Mouse (Mus musculus) kidney, postnatal 0 days (tissue): ENCODE data around the gene Sdhd. TPM values are rescaled to one million over a fixed set of nuclear protein-coding genes. Genes with fewer than 3 reads are reported as not detected.
A peak's percentile ranks its signal among the peaks of the same experiment; 100 is the strongest.
"Not testable (repeated sequence)": the region's sequence is repeated elsewhere in the genome, so short reads cannot be mapped to it uniquely, and the experiment has no call there.

Experiments
- ATAC-seq: fragments of 200-750 bp; cut with Nextera tagmentation; replicated peaks from 2 replicates; pipeline ENCODE4 v1.8.0; 2017; ENCODE audit warnings: low read depth, moderate number of reproducible peaks, moderate TSS enrichment, moderate library complexity; ENCODE audit not compliant: low FRiP score
- DNase-seq: peaks from one replicate; pipeline ENCODE4 v3.0.0-alpha.2; 2016; ENCODE audit warnings: low spot score
- H3K27ac ChIP-seq: fragments of 300-500 bp; sonication (generic); 2 replicates; pipeline ENCODE4 v1.5.1; 2014; ENCODE audit warnings: mild to moderate bottlenecking
- H3K27me3 ChIP-seq: fragments of 300-500 bp; sonication (generic); 2 replicates; pipeline ENCODE4 v1.6.1; 2014; ENCODE audit warnings: low read length, mixed read lengths; ENCODE audit not compliant: insufficient read depth
- H3K36me3 ChIP-seq: fragments of 300-500 bp; sonication (generic); 2 replicates; pipeline ENCODE4 v1.6.1; 2014; ENCODE audit warnings: low read length, mixed read lengths; ENCODE audit not compliant: insufficient read depth
- H3K4me1 ChIP-seq: fragments of 300-500 bp; sonication (generic); replicated peaks from 2 replicates; pipeline ENCODE4 v1.6.1; 2014; ENCODE audit warnings: antibody characterized with exemption, low read length, mixed read lengths; ENCODE audit not compliant: insufficient read depth
- H3K4me2 ChIP-seq: fragments of 300-500 bp; sonication (generic); 2 replicates; pipeline ENCODE4 v1.6.1; 2014; ENCODE audit warnings: mild to moderate bottlenecking, low read length, moderate library complexity, mixed read lengths
- H3K4me3 ChIP-seq: fragments of 300-500 bp; sonication (generic); replicated peaks from 2 replicates; pipeline ENCODE4 v1.5.1; 2014; ENCODE audit warnings: low read depth, low read length
- H3K9ac ChIP-seq: fragments of 300-500 bp; sonication (generic); 2 replicates; pipeline ENCODE4 v1.6.1; 2014; ENCODE audit warnings: low read depth, low read length
- H3K9me3 ChIP-seq: fragments of 300-500 bp; sonication (generic); replicated peaks from 2 replicates; pipeline ENCODE4 v1.6.1; 2016; ENCODE audit warnings: low read length, inconsistent platforms, mixed read lengths
- CTCF ChIP-seq: IDR thresholded peaks from 2 replicates; pipeline ENCODE4 v1.5.1; 2016; ENCODE audit warnings: antibody characterized with exemption, low read depth, mild to moderate bottlenecking, moderate library complexity
- WGBS: fragments of 180-500 bp; shearing (Covaris S2); extraction: QIAGEN DNeasy Blood & Tissue Kit; methylation state at CpG from one replicate; pipeline ENCODE4 v1.1.7; 2014; 5-methylcytosine and 5-hydroxymethylcytosine counted together
- polyA plus RNA-seq: library from polyadenylated mRNA; unstranded; fragments of >200 nt; fragmentation: Nextera tagmentation; extraction: Ambion mirVana; gene quantifications from 2 replicates; pipeline ENCODE4 v1.2.1, GENCODE M21; 2015

Sdhd gene
- polyA plus RNA-seq: 599 and 602 TPM in 2 replicates

DNA sequence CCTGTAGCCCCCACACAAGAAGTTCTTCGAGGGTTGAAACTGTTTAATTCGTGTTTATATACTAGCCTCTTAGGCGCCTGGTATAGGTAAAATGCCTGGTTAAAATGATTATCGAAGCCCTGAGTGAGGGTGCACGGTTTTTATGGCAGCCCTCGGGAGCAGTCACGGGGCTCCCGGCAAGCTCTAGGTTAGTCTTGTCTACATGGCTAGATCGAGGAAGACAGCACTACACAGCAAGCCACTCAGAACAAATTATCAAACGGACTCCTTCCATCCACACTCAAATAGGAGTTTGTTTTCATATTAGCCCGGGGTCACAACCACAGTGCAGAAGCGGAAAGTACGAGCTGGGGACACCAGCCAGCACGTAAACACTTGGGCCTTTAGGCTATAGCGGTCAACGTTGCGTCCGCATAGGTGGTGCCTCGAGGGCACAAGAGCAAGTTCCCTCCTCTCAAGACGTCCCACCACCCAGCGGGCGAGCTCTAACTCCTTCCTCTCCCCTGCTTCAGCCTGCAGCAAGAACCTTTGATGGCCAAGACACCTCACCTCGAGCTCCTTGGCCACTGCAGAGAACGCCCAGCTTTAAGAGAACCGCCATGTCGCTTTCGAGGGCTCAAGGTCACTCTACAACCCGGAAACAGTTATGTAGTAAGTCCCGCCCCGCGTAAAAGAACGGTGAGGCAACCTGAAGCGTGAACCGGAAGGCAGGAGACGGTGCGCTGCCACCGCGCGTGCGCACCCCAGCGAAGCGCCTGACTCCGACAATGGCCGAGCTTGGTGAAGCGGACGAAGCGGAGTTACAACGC is at the start of gene Sdhd, which contains the start of gene Timm8b:
Gene Sdhd, minus strand, starts transcription at position 624 of the 809 bp plus-strand sequence.
Gene Timm8b, plus strand, starts transcription at position 722 of the 809 bp plus-strand sequence.
- ATAC-seq (peak; percentile 96), DNase-seq (peak; percentile 98)
- Histone ChIP-seq H3K27me3 (no peaks in the 10 kb centered on the region), H3K27ac (peak within 1 kb of the TSS; percentile 87), H3K4me3 (peak within 1 kb of the TSS; percentile 69), H3K9ac (peak within 1 kb of the TSS; percentile 74), H3K9me3 (no peaks in the 10 kb centered on the region), H3K4me2 (peak within 1 kb of the TSS; percentile 69), H3K4me1 (peaks cover 14% of the 10 kb centered on the region), H3K36me3 (peaks cover 14% of the 10 kb centered on the region)
- WGBS: under 1% methylated on average over 48 of the region's 48 CpGs
- TF ChIP-seq CTCF: no peak

DNA sequence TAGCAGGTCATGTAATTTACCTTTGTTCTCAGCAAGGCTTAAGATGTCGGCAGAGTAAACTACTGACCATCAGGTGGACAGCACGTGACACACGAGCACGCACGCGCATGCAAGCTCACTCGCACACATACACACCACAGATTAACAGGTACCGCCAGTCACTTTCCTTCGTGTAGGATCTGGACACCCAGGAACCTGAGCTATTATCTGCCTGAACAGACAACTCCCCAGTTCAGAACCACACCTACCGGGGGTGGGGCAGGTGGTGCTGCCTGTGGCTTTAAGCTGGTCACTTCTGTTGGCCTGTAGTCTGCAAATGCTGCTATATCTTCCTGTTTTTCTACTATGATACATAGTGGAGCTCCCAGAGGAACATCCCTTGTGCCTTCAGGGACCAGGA is 46.9 kb upstream of the Sdhd start:
- Histone ChIP-seq H3K9ac (no peak overlapping the region), H3K9me3 (no peaks in the 10 kb centered on the region), H3K27ac (no peak overlapping the region), H3K27me3 (no peaks in the 10 kb centered on the region), H3K4me2 (no peak overlapping the region), H3K36me3 (peaks cover 60% of the 10 kb centered on the region), H3K4me1 (no peaks in the 10 kb centered on the region), H3K4me3 (no peak overlapping the region)
- TF ChIP-seq CTCF: no peak
- ATAC-seq: no peak
- 96% methylated on average over 10 of the region's 10 CpGs for WGBS
- no peak for DNase-seq

- Histone ChIP-seq H3K9ac (no peak overlapping the region), H3K36me3 (peaks cover 71% of the 10 kb centered on the region), H3K4me3 (no peak overlapping the region), H3K27me3 (no peaks in the 10 kb centered on the region), H3K4me1 (no peaks in the 10 kb centered on the region), H3K4me2 (no peak overlapping the region), H3K27ac (no peak overlapping the region), H3K9me3 (no peaks in the 10 kb centered on the region)
- DNase-seq: no peak
- ATAC-seq: no peak
- 78% methylated on average over 10 of the region's 10 CpGs for WGBS
- no peak for TF ChIP-seq CTCF
These were observed 43.3 kb upstream of the Sdhd start for GRCm38 (mm10) chr9:50646826-50647370.

GRCm38 (mm10) chr9:50634270-50634669 is 30.7 kb upstream of the Sdhd start:
- DNase-seq: no peak
- Histone ChIP-seq H3K4me2 (no peak overlapping the region), H3K36me3 (peaks cover 20% of the 10 kb centered on the region; the same call in 1 of the 2 replicates), H3K9ac (no peak overlapping the region), H3K4me1 (no peaks in the 10 kb centered on the region), H3K9me3 (no peaks in the 10 kb centered on the region), H3K27me3 (no peaks in the 10 kb centered on the region), H3K27ac (no peak overlapping the region), H3K4me3 (no peak overlapping the region)
- 95% methylated on average over 11 of the region's 11 CpGs for WGBS
- no peak for ATAC-seq
- TF ChIP-seq CTCF: no peak

- H3K9ac ChIP-seq: no peak overlapping the region
- 0 out of 2 replicates have a peak, but pooled peaks cover 9% of the 10 kb centered on the region for H3K36me3 ChIP-seq
- DNase-seq: no peak
- H3K27me3 ChIP-seq: no peaks in the 10 kb centered on the region
- H3K4me3 ChIP-seq: no peak overlapping the region
- ATAC-seq: no peak
- peak; percentile 37 for TF ChIP-seq CTCF
- no peak overlapping the region for H3K27ac ChIP-seq
- H3K9me3 ChIP-seq: no peaks in the 10 kb centered on the region
- H3K4me1 ChIP-seq: no peaks in the 10 kb centered on the region
- 56% methylated on average over 2 of the region's 2 CpGs for WGBS
- no peak overlapping the region for H3K4me2 ChIP-seq
These were observed 29.4 kb upstream of the Sdhd start for GRCm38 (mm10) chr9:50633059-50633458.

DNA sequence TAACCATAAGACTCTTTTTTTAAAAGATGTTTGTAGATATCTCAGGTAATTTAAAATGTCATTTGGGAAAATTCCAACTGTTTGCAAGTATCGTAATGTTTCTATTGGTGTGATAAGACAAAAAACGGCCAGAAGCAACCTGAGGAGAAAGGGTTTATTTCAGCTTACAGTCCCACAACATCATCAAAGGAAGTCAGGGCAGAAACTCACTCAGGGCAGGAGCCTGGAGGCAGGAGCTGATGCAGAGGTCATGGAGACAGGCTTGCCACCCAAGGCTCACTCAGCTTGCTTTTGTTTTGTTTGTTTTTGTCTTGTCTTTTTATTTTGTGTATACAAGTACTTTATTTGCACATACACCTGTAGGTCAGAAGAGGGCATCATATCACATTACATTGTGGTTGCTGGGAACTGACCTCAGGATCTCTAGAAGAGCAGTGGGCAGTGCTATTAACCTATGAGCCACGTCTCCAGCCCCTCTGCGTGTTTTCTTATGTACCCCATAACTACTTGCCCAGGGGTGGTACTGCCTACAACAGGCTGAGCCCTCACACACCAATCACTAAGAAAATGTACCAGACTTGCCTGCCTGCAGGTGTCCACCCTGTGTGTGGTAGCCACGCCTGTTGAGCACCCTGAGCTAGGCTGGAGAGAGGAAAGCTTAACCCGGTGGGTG is 28.5 kb upstream of the Sdhd start:
- WGBS: 77% methylated on average over 6 of the region's 6 CpGs
- no peaks in the 10 kb centered on the region for H3K9me3 ChIP-seq
- H3K27me3 ChIP-seq: no peaks in the 10 kb centered on the region
- DNase-seq: no peak
- 0 out of 2 replicates have a peak, but pooled peaks have one; percentile 52 for ATAC-seq
- H3K4me3 ChIP-seq: no peak overlapping the region
- TF ChIP-seq CTCF: no peak
- no peaks in the 10 kb centered on the region for H3K4me1 ChIP-seq
- H3K27ac ChIP-seq: no peak overlapping the region
- H3K9ac ChIP-seq: no peak overlapping the region
- no peak overlapping the region for H3K4me2 ChIP-seq
- H3K36me3 ChIP-seq: 0 out of 2 replicates have a peak, but pooled peaks cover 6% of the 10 kb centered on the region

DNA sequence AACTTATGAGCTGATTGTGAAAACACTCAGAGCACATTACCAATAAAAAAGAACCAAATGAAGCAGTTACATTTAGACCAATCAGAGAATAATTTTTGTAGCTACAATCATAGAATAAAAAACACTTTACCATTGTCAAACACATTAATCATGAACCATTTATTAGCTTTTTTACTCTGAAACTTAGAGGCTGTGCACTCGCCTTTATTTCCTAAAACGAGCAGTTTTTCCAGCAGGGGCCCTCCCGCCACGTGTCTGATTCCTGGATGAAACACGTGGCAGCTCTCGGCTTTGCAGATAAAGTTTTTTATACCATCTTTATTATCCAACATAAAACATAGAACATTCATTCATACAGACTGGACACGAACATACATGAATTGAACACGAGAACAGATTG is 27.3 kb upstream of the Sdhd start:
- 89% methylated on average over 6 of the region's 8 CpGs for WGBS

More for the DNA sequence above, 27.3 kb upstream of the Sdhd start:
- not testable (repeated sequence) for H3K27ac ChIP-seq, H3K4me1 ChIP-seq, H3K27me3 ChIP-seq, H3K4me2 ChIP-seq, H3K36me3 ChIP-seq, DNase-seq, ATAC-seq, H3K4me3 ChIP-seq, H3K9me3 ChIP-seq, H3K9ac ChIP-seq
